Mouse (Mus musculus) liver, embryonic 14.5 days (tissue): ENCODE data around the gene Numa1.

ENCODE experiments used
- CTCF ChIP-seq: IDR thresholded peaks from 2 replicates; pipeline ENCODE4 v1.5.1; 2016; ENCODE audit warnings: antibody characterized with exemption, low read depth, control low read depth
- EP300 ChIP-seq: IDR thresholded peaks from 2 replicates; pipeline ENCODE4 v1.6.1; 2016; ENCODE audit warnings: antibody characterized with exemption, low read depth

GRCm38 (mm10) chr7:102062203-102062602 lies 128.3 kb downstream of the Numa1 start:
- no peak for TF ChIP-seq EP300
- no peak for TF ChIP-seq CTCF
